Mouse (Mus musculus) cerebellum, adult 11-12 months (tissue): ENCODE data around the gene Itga7.

Experiments used
- DNase-seq: peaks from one replicate; pipeline ENCODE4 v3.0.0; 2022

Itga7 gene

GRCm38 (mm10) chr10:128912268-128912667 is 21.4 kb upstream of the Itga7 start:
- DNase-seq, result no peak

GRCm38 (mm10) chr10:128912791-128913190 is 20.8 kb upstream of the Itga7 start:
- DNase-seq, result no peak

- DNase-seq, result peak; percentile 87
Measured at GRCm38 (mm10) chr10:128913219-128913618, 20.4 kb upstream of the Itga7 start.

GRCm38 (mm10) chr10:128913696-128914095 is 19.9 kb upstream of the Itga7 start:
- peak; percentile 55 for DNase-seq

GRCm38 (mm10) chr10:128915550-128915949 is 18.1 kb upstream of the Itga7 start:
- DNase-seq, result no peak

- DNase-seq, result no peak
Measured at GRCm38 (mm10) chr10:128916665-128917064, 17.0 kb upstream of the Itga7 start.

- no peak for DNase-seq
Measured at GRCm38 (mm10) chr10:128917400-128917799, 16.2 kb upstream of the Itga7 start.

- peak; percentile 97 for DNase-seq
Measured at GRCm38 (mm10) chr10:128918246-128918645, 15.4 kb upstream of the Itga7 start.

- DNase-seq, result peak; percentile 76
Measured at GRCm38 (mm10) chr10:128919203-128919631, 14.4 kb upstream of the Itga7 start.

GRCm38 (mm10) chr10:128919966-128920365 is 13.7 kb upstream of the Itga7 start:
- peak; percentile 25 for DNase-seq

- peak; percentile 52 for DNase-seq
Measured at GRCm38 (mm10) chr10:128920736-128921161, 12.9 kb upstream of the Itga7 start.

- no peak for DNase-seq
Measured at GRCm38 (mm10) chr10:128921251-128921650, 12.4 kb upstream of the Itga7 start.

GRCm38 (mm10) chr10:128921883-128922821 is 11.5 kb upstream of the Itga7 start:
- peak; percentile 64 for DNase-seq

GRCm38 (mm10) chr10:128922822-128923012 is 10.9 kb upstream of the Itga7 start, which contains the start of gene Rdh5:
Rdh5 (minus strand) TSS chr10:128922888.
- no peak for DNase-seq

GRCm38 (mm10) chr10:128923013-128923691 is 10.5 kb upstream of the Itga7 start:
- DNase-seq, result peak; percentile 96

- DNase-seq, result no peak
Measured at GRCm38 (mm10) chr10:128923935-128924334, 9.7 kb upstream of the Itga7 start, which contains the start of gene Bloc1s1. Bloc1s1 (minus strand) TSS chr10:128924035.

GRCm38 (mm10) chr10:128928356-128928755 is 5.3 kb upstream of the Itga7 start:
- peak; percentile 20 for DNase-seq

- peak; percentile 27 for DNase-seq
Measured at GRCm38 (mm10) chr10:128929638-128930378, 3.8 kb upstream of the Itga7 start.

- DNase-seq, result peak; percentile 7
Measured at GRCm38 (mm10) chr10:128931441-128931840, 2.2 kb upstream of the Itga7 start.

GRCm38 (mm10) chr10:128933976-128934721 is 531 bp downstream of the Itga7 start:
- DNase-seq, result peak; percentile 52

GRCm38 (mm10) chr10:128934997-128935787 is 1.6 kb downstream of the Itga7 start:
- DNase-seq, result peak; percentile 47
